Mouse (Mus musculus): ENCODE results near the gene Fam186b.

GRCm38 (mm10) chr15:99252381-99253174 is 43.1 kb downstream of the Fam186b start:
- TF ChIP-seq CTCF (conservative IDR thresholded peaks at IDR 0.05; ENCODE audit: insufficient read depth, insufficient read length, low read depth, low read length) (no peak), POLR2A (IDR thresholded peaks at IDR 0.05; ENCODE audit: low read depth, low read length) (no peak)

Measured in kidney, adult 2 months (tissue).